Mouse (Mus musculus) T-cell, adult 2 months (primary cell): ENCODE measurements around the gene H2afj.
A peak's percentile ranks its signal among the peaks of the same experiment; 100 is the strongest.
"Not testable (repeated sequence)": the region's sequence is repeated elsewhere in the genome, so short reads cannot be mapped to it uniquely, and the experiment has no call there.

ENCODE experiments used
- DNase-seq: peaks from one replicate; pipeline ENCODE4 v3.0.0; 2022; ENCODE audit warnings: low spot score

The H2afj gene

DNA sequence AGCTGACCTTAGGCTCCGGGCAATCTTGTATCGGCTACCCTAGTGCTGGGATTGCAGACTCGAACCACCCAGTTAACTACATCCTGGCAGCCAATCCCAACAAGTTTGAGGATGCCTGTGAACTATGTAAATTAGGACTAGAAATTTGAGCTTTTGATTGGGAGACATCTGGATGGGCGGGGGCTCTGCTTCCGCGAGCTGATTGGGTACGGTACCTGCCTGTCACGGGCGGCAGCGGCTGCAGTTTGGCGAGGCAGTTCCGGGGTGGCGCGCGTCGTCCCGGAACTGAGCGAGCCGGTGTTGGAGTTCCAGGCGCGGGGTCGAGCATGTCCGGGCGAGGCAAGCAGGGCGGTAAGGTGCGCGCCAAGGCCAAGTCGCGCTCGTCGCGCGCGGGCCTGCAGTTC, at the start of gene H2afj:
H2afj (plus strand) TSS at position 231 of the 404 bp plus-strand sequence.
- peak; percentile 96 for DNase-seq

DNA sequence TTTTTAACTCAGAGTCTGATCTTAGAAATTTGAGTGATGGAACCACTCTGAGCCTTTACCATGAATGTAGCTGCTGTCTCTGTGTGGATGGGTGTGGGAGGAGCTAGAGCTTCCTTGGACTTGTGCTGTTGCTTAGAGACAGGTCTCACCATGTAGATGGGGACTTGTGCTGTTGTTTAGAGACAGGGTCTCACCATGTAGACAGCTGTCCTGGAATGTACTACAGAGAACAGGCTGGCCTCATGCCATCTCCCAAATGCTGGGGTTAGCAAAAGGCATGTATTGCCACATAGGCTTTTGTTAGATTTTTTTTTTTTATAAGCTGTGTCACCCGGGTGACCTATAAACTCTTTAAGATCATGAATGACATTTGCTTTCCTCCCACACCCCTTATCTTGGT, 44.1 kb upstream of the H2afj start:
- no peak for DNase-seq

DNA sequence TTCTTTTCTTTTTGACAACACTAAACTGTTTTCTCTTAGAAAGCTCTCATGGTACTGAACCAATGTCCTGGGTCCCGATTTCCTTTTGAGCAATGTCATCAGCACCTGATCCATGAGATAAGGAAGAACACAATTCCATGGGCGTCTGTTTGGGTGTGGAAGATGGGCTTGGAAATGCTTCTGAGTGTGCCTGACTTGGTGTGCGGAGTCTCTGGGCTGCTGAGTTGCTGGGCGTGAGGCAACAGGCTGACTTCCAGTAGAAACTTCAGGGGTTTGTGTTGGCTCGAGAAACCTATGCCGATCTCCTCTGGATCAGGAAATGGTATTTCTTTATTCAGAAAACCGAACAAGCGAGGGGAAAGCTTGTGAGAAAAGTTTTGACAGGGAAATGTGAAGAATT, 38.9 kb upstream of the H2afj start:
- no peak for DNase-seq

DNA sequence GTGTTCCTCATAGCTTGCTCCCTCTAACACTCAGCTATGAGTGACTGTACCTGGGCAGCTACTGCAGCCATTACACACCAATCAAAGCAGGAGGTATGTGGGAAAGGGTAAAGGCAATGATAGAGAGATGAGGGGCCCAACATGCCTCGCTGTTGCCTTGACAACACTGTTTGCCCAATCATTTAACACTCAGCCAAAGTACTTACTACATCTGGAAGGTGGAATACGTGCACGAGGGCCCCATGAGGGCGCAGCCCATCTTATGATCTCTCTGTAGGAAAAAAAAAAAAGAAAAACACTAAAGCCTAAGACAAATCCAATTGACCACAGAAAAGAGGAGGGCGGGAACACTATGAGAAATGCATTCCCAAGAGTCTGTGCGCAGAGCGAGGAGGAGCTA, 38.2 kb upstream of the H2afj start:
- DNase-seq = no peak

DNA sequence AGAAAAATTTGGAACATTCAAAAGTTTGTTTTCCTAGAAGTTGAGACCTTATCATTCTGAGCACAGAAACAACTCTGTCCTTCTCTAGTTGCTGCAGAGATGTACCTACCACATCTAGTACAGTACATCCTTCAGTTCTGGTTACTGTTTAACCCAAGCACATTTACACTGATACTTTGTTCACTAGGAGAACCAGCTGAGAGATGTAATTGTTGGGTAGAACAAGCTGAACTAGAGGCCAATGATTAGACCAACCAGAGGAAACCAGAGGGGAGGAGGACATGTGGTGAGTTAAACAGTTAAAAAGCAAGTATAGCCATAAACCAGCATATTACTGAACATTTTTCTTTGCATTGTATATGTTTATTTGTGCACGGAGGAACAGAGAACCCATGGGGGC, 31.7 kb upstream of the H2afj start:
- no peak for DNase-seq

DNA sequence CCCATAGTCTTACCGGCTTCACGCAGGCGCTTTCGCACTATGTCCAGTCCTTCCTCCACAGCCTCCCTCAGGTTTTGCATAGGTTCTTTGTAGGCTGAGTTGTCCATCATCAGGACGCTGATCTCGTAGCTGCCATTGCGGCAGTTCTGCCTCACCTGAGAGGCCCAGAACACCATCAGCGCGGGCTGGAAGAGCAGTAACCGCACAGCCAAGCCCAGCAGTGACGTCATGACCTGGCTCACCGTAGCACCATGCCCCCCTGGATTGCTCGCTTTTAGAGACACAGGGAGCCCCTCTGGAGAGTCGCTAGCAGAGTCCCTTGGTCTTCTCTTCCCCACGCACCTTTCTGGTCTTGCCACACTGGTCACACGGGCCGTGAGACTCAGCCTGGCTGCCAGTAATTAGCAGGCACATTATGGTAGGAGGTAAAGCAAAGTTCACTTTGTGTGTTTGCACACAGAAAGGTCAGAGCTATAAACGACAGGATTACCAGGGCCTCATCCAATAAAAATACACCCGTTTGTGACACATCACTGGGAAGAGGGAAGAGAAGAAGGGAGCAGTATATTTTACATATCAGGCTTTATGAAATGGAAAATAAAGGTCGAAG, 26.6 kb upstream of the H2afj start, which contains the start of gene Gucy2c:
Gucy2c (minus strand) TSS at position 389 of the 610 bp plus-strand sequence.
- no peak for DNase-seq

DNA sequence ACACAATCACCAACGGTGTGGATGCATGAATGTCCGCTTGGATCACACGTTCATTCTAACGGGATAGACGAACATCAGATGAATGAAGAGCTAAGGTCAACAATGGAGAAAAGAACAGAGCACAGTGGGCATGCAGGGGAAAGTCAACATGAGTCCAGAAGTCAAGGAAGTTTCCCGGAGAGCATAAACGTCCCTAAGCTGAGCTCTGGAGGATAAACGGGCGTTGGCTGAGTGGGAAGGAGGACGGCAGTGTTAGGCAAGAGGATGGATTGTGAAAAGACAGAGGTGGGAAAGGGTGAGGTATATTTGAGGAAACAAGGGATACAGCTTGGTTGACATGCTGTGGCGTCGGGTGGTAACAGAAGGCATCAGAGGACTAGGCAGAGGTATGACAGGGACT, 25.9 kb upstream of the H2afj start:
- no peak for DNase-seq

DNA sequence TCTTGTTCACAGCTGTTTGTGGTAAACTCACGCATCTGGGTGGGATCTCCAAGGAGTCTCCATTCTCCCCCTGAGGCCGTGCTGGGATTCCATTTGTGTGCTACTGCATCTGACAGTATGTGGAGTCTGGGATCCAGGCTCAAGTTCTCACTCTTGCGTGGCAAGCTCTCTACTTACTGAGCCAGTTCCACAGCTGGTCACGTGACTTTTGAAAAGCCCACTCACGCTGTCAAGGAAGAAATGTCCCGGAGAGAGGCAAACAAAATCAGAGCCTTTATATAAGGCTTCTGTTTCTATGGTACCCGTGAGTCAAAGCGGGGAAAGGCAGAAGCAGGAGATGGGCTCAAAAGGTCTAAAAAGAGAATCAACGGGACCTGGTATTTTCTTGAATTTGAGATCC, 25.3 kb upstream of the H2afj start:
- no peak for DNase-seq

DNA sequence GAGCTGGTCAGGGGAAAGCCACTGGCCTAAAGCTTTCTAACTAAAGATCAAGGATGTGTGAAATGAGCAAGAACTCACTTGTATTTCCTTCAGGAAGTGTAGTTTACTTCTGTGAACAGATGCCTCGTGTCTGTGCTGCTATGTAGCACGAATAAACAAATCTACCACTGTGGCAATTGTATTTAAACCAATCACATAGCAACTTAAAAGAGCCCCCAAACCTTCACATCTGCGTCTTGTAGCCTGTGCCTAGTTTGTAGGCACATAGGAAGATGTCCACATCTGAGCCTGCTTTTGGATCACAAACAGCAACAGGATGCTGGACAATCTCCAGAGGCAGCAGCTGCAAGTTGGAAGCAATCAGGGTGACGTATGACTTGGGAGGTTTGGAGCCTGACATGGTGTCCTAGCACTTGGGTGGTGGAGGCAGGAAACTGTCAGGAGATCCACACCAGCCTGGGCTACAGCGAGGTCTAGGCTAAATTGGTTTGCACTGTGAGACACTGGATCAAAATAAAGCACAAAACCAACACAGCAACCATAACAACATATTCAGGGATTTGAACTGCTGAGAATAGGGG, 18.6 kb upstream of the H2afj start:
- DNase-seq = no peak

DNA sequence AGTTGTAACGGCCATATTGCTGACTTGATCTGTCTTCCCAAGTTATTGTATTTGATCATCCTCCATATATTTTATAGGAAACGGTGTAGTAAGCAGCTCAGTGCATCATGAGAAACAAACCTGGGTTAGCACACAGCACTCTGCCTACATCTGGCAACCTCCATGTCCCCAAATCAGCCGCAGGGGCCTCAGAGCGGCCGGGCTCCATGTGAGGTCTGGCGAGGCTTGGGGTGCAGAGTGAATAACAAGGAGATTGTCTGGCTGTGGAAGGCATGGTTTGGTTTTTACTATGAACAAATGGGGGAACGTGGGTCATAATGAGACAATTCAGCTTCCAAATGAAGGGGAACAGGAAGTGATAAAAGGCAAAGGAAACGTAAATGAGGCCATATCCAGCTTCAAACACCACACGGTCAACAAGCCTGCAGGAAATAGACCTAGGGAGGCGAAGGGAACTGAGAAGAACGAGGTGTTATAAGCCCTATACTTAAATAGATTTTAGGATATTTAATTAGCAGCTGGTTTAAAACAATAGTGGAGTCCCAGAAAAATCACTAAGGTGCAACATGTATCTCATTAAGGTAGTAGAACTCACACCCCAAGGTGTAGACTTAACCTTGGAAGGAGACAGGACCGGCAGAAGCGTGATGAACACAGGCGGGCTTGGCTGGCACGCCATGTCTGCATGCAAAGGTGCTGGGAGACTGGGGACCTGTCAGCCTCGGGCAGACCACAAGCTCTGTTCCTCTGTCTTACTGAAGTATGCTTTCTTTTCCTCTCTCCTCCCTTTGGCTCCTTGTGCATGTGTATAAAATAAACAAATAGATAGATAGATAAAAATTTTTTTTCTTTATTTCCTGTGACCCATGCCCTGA, 14.9 kb upstream of the H2afj start:
- peak; percentile 35 for DNase-seq

DNA sequence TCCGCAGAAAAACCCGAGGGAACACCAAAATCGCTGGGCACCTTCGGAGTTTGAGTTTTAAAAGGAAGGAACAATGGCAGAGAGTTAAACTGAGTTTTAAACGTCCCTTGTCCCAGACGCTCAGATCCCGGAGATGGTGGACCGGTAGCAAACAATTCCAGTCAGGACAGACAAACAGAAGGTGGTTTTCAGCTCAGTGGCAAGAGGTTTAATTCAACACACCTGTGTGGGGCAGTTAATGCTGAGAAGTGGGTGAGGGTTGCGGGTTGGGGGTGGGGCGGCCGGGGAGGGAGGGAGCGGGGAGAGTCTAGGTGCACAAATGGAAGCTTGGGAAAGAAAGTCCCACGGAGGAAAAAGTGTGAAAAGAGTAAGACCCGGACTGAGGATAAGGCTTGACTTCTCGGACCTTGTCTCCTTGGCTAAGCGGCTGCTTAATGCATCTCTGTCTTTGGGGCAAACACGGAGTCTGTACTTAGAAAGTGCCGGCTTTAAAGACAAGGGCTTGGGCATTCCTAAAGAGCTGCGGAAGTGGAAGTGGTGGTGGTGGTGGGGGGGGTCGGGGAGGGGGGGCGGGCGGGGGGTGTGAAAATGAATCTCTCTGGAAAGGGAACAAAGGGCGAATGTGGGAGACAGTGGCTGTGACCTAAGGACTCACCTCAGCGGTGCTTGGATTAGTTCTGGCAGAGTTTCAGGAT, 14.1 kb upstream of the H2afj start:
- no peak for DNase-seq

DNA sequence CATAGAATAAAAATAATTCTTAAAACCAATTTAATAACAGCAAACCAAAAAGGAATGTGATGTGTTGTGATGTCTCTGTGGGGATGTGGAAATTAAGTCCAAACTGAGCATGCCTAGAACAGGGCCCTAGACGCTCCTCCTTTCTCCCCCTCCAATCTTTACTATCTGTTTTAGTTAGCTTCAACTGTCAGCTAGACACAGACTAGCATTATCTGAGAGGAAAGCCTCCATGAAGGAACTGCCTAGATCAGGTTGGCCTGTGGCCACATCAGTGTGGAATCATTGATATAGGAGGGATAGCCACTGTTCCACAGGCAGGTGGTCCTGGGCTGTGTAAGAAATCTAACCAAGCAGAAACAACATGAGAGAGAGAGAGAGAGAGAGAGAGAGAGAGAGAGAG, 12.9 kb upstream of the H2afj start:
- no peak for DNase-seq

DNA sequence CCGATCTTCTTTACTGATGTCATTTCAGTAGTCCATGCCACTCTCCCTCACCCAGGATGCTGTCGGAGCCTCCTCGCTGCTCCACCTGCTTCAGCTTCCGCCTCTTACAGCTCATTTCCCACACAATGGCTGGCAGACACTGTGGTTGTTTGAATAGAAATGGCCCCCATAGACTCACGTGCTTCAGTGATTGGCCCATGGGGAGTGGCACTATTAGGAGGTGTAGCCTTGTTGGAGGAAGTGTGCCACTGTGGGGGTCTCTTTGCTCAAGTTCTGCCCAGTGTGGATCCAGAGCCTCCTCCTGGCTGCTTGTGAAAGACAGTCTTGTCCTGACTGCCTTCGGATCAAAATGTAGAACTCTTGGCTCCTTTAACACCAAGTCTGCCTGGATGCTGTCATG, 12.2 kb upstream of the H2afj start:
- DNase-seq = no peak

DNA sequence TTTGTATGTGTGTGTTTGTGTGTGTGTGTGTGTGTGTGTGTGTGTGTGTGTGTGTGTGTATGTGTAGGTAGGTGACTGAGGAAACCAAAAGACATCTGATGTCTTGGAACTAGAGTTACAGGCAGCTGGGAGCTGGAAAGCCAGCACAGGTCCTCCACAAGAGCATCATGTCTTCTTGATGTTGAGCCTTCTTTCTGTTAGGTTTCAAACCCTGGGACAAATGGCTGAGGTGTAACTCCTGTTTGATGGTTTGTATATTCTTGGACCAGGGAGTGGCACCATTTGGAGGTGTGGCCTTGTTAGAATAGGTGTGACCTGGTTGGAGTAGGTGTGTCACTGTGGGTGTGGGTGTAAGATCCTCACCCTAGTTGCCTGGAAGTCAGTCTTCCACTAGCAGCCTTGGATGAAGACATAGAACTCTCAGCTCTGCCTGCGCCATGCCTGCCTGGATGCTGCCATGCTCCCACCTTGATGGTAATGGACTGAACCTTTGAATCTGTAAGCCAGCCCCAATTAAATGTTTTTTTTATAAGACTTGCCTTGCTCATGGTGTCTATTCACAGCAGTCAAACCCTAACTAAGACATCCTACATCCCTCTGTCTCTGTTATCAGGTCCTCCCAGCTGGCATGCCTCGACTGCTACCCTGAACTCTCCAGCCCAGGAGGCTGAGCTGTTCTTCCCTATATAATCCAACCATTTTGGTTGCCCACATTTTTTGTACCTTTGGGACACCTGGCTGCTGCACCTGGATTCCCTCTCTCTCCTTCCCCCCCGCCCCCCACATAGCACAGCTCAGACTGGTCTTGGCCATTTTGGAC, 10.0 kb upstream of the H2afj start:
- DNase-seq = not testable (repeated sequence)

DNA sequence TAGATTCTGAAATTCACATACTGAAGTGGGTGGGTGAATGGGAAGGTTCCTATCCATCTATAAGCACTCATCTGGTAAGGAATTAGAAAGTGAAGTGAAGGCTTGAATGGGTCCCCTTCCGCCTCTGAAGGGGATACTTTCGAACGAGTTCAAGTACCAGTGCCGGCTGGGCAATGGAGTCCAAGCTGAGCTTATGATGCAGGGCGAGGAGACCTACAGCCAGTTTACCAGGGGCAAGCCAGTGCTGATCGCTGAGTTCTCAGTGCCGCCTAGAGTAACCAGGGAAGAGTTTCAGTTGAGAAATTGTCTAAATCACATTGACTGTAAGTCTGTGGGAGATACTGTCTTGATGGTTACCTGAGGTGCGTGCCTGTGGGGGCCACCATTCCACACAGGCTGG, 7.3 kb upstream of the H2afj start:
- DNase-seq = no peak

DNA sequence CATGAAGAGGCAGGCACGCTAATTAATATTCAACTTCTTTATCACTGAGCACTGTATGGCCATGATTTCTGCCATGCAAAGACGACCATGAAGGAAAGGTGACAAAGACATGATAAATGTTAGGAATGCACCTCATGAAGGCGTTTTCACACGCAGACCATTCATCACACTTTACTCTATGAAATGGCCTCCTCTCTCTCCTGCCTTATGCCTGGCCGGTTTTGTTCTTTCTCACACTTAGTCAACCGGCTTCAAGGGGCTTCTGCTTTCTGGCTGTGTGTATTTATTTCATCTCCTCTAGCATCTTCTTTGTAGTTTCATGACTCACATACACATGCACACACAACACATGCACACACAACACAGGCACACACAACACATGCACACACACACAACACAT, 6.8 kb upstream of the H2afj start:
- no peak for DNase-seq

DNA sequence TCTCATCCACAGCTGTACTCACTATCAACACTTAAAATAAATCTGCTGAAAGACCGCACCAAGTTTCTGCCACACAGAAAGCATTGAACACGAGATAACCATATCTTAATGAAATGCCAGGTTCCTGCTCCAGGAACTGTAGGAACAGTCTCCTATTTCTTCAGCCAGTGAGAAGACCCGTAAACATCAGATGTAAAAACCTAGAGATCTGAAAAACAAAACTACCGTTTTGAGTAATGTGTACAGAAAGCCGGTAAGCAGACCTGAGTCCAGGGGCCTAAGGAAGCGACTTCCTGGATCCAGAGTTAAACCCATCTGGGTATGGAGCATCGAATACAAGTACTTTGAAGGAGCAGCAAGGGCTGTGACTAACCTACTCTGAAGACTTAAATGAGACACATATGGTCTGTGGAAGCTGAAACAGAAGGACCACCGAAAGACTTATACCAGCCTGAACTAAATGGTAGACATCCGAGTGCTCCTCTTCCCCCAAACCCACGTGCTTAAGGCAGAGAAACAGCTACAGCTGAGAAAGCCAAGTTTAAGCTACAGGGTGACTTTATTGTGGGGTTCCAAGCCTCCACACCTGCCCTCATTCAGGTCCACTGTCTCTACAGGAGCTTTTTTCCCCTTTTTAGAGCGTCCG, 4.8 kb upstream of the H2afj start:
- DNase-seq = no peak

DNA sequence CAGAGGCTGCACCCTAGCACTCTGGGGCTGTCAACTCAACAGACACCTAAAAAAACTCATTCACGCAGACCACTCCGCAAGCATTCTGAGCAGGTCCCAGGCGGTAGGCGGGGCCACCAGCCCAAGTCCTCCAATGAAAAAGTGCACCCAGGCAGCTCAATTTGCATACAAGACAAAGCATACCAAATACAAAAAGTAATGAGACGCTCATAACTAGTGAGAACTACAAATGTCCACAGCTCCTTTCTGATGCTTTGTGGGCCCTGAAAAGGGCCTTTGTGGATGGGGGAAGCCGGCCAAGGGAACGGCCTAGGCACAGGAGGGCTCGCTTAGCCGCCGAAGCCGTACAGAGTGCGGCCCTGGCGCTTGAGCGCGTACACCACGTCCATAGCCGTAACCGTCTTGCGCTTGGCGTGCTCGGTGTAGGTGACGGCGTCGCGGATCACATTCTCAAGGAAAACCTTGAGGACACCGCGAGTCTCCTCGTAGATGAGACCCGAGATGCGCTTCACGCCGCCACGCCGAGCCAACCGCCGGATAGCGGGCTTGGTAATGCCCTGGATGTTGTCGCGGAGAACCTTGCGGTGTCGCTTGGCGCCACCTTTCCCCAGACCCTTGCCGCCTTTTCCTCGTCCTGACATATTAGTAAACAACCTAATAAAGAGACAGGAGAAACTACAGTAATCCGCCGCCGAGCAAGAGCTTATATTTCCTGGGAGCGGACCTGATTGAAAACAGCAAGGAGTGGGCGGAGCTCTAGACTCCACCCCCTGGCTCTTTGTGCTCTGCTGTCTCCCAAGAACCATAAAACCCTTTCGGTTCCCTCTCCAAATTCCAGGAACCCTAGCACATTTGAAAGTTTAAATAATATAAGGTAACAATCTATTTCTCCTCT, 4.1 kb upstream of the H2afj start, which contains the start of gene Hist4h4:
Hist4h4 (minus strand) TSS at position 677 of the 895 bp plus-strand sequence.
- DNase-seq = peak; percentile 88

DNA sequence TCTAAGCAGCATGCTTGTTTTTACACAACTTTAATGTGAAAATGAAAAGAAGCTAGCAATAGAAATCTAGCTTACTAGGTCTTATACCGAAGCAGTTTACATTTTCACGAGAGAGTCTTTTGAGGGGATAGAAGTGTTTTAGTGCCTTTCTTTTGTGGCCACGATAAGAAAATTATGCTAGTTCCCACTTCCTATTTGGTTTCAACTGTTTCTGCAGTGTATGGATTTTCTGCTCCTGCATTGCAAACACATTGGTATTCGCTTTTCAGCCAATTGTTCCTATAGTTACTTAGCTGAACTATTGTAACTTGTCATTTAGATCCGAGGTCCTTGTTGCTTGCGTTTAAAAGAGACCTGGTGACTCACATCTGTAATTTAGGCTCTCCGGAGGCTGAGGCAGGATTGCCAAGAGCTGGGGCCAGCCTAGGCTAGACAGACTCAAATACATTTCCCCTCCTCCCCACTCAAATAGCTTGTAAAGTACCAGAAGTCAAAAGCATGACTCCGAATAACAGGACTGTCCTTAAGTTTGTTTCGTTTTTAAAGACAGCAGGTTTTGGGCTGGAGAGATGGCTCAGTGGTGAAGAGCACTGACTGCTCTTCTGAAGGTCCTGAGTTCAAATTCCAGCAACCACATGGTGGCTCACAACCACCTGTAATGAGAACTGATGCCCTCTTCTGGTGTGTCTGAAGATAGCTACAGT, 3.2 kb upstream of the H2afj start:
- no peak for DNase-seq

DNA sequence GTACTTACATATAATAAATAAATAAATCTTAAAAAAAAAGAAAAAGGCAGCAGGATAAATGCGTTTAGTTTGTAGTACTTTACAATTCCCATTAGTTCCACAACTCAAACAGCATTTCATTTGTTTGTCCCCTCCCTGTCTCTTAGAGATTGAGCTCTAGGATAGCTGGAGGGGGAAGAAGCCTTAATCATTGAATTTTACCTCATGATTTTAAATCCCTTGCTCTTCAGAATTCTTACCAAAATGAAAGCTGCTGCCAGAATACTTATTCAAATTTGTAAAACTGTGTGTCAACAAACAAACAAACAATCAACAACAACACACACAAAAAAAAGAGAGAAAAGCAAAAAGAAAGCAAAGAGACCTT, 2.7 kb upstream of the H2afj start:
- no peak for DNase-seq
